Mouse (Mus musculus) MEL (cell line): Measurements from ENCODE around the gene Tlx1. TPM values are rescaled to one million over a fixed set of nuclear protein-coding genes. Genes with fewer than 3 reads are reported as not detected.

Experiments used
- DNase-seq: peaks from one replicate; pipeline ENCODE4 v3.0.0; 2011; ENCODE audit warnings: low read depth, low spot score
- H3K27ac ChIP-seq: 2 replicates; pipeline ENCODE4 v1.5.1; 2012; ENCODE audit warnings: low read depth, mild to moderate bottlenecking, control low read depth, low read length, moderate library complexity; ENCODE audit not compliant: control insufficient read depth
- H3K27me3 ChIP-seq, 2 experiments: fragments of 150-350 bp in 1 of 2; sonication (generic) in 1 of 2; 2 replicates each; pipeline ENCODE4 v1.6.1; 2012; ENCODE audit warnings: low read length in 2 of 2, mild to moderate bottlenecking in 2 of 2, improper control_type of control experiment in 1 of 2, moderate library complexity in 1 of 2; ENCODE audit not compliant: insufficient read depth in 2 of 2, control insufficient read depth in 1 of 2
- H3K36me3 ChIP-seq, 2 experiments: 2 replicates each; pipeline ENCODE4 v1.6.1; 2012 to 2014; ENCODE audit warnings: low read length in 2 of 2, improper control_type of control experiment in 1 of 2, inconsistent platforms in 1 of 2, mild to moderate bottlenecking in 1 of 2; ENCODE audit not compliant: insufficient read depth in 2 of 2, control insufficient read depth in 1 of 2
- H3K4me1 ChIP-seq, 2 experiments: fragments of 150-350 bp in 1 of 2; sonication (generic) in 1 of 2; 2 replicates each; pipeline ENCODE4 v1.6.1; 2012; ENCODE audit warnings: low read length in 2 of 2, improper control_type of control experiment in 1 of 2, mild to moderate bottlenecking in 1 of 2; ENCODE audit not compliant: insufficient read depth in 2 of 2, control insufficient read depth in 1 of 2
- H3K4me3 ChIP-seq, 2 experiments: fragments of 150-350 bp in 1 of 2; sonication (generic) in 1 of 2; 2 replicates each; pipeline ENCODE4 v1.5.1; 2012; ENCODE audit warnings: low read depth in 2 of 2, low read length in 2 of 2, mild to moderate bottlenecking in 2 of 2, moderate library complexity in 2 of 2, control low read depth in 1 of 2, improper control_type of control experiment in 1 of 2; ENCODE audit not compliant: control insufficient read depth in 1 of 2, insufficient read depth in 1 of 2
- H3K79me2 ChIP-seq: 2 replicates; pipeline ENCODE4 v1.6.1; 2012; ENCODE audit warnings: mild to moderate bottlenecking, low read length, moderate library complexity; ENCODE audit not compliant: control insufficient read depth, poor library complexity, insufficient read depth
- H3K9ac ChIP-seq: 2 replicates; pipeline ENCODE4 v1.6.1; 2012; ENCODE audit warnings: low read depth, mild to moderate bottlenecking, control low read depth, low read length, moderate library complexity; ENCODE audit not compliant: control insufficient read depth, poor library complexity, severe bottlenecking
- H3K9me3 ChIP-seq: fragments of 150-350 bp; sonication (generic); replicated peaks from 2 replicates; pipeline ENCODE4 v1.6.1; 2012; ENCODE audit warnings: mild to moderate bottlenecking, low read length, improper control_type of control experiment, moderate library complexity; ENCODE audit not compliant: insufficient read depth
- BHLHE40 ChIP-seq: IDR thresholded peaks from 2 replicates; pipeline ENCODE4 v1.6.1; 2012; ENCODE audit warnings: low read depth, mild to moderate bottlenecking, inconsistent platforms, low read length, improper control_type of control experiment, borderline replicate concordance
- CHD1 ChIP-seq: IDR thresholded peaks from 2 replicates; pipeline ENCODE4 v1.6.1; 2012; ENCODE audit warnings: low read depth, mild to moderate bottlenecking, inconsistent platforms, low read length, improper control_type of control experiment
- E2F4 ChIP-seq: IDR thresholded peaks from 2 replicates; pipeline ENCODE4 v1.6.1; 2011; ENCODE audit warnings: low read depth, low read length, improper control_type of control experiment, borderline replicate concordance
- ELF1 ChIP-seq: IDR thresholded peaks from 2 replicates; pipeline ENCODE4 v1.6.1; 2014; ENCODE audit warnings: low read depth, mild to moderate bottlenecking, inconsistent platforms, low read length, improper control_type of control experiment, moderate library complexity
- EP300 ChIP-seq, 2 experiments: IDR thresholded peaks; 2 replicates each; pipeline ENCODE4 v1.6.1; 2011; ENCODE audit warnings: improper control_type of control experiment in 2 of 2, low read length in 2 of 2, low read depth in 1 of 2, mild to moderate bottlenecking in 1 of 2
- GATA1 ChIP-seq: IDR thresholded peaks from 2 replicates; pipeline ENCODE4 v1.6.1; 2011; ENCODE audit warnings: low read depth, low read length, improper control_type of control experiment
- HCFC1 ChIP-seq: IDR thresholded peaks from 2 replicates; pipeline ENCODE4 v1.6.1; 2012; ENCODE audit warnings: low read depth, mild to moderate bottlenecking, inconsistent platforms, low read length, improper control_type of control experiment, moderate library complexity
- JUND ChIP-seq: IDR thresholded peaks from 2 replicates; pipeline ENCODE4 v1.6.1; 2011; ENCODE audit warnings: low read depth, mild to moderate bottlenecking, improper control_type of control experiment, low read length
- KAT2A ChIP-seq: conservative IDR thresholded peaks from 2 replicates; pipeline ENCODE4 v1.6.1; 2012; ENCODE audit warnings: low read depth, low read length, improper control_type of control experiment, inconsistent platforms
- MXI1 ChIP-seq: IDR thresholded peaks from 2 replicates; pipeline ENCODE4 v1.6.1; 2011; ENCODE audit warnings: mild to moderate bottlenecking, low read depth, low read length, improper control_type of control experiment
- MYB ChIP-seq: IDR thresholded peaks from 2 replicates; pipeline ENCODE4 v1.6.1; 2011; ENCODE audit warnings: mild to moderate bottlenecking, low read depth, low read length, improper control_type of control experiment
- MYC ChIP-seq: IDR thresholded peaks from 2 replicates; pipeline ENCODE4 v1.6.1; 2011; ENCODE audit warnings: low read depth, mild to moderate bottlenecking, low read length, improper control_type of control experiment, moderate library complexity
- NELFE ChIP-seq: IDR thresholded peaks from 2 replicates; pipeline ENCODE4 v1.6.1; 2011; ENCODE audit warnings: low read depth, low read length, improper control_type of control experiment
- POLR2A ChIP-seq, 2 experiments: IDR thresholded peaks; 2 replicates each; pipeline ENCODE4 v1.6.1; 2011 to 2012; ENCODE audit warnings: low read length in 2 of 2, mild to moderate bottlenecking in 2 of 2, control low read depth in 1 of 2, improper control_type of control experiment in 1 of 2, low read depth in 1 of 2, moderate library complexity in 1 of 2; ENCODE audit not compliant: control insufficient read depth in 1 of 2, insufficient read depth in 1 of 2, poor library complexity in 1 of 2
- POLR2AphosphoS2 ChIP-seq: IDR thresholded peaks from 2 replicates; pipeline ENCODE4 v1.6.1; 2011; ENCODE audit warnings: low read length, improper control_type of control experiment
- POLR2AphosphoS5 ChIP-seq: IDR thresholded peaks from 2 replicates; pipeline ENCODE4 v1.6.1; 2012; ENCODE audit warnings: low read depth, borderline replicate concordance, mild to moderate bottlenecking, inconsistent platforms, low read length, moderate library complexity, mixed read lengths
- RAD21 ChIP-seq: IDR thresholded peaks from 2 replicates; pipeline ENCODE4 v1.6.1; 2011; ENCODE audit warnings: mild to moderate bottlenecking, low read depth, low read length, improper control_type of control experiment
- SIN3A ChIP-seq: IDR thresholded peaks from 2 replicates; pipeline ENCODE4 v1.6.1; 2012; ENCODE audit warnings: low read length, improper control_type of control experiment, inconsistent platforms
- SMC3 ChIP-seq: IDR thresholded peaks from 2 replicates; pipeline ENCODE4 v1.6.1; 2011; ENCODE audit warnings: low read depth, low read length, improper control_type of control experiment
- TAL1 ChIP-seq: IDR thresholded peaks from 2 replicates; pipeline ENCODE4 v1.6.1; 2012; ENCODE audit warnings: mild to moderate bottlenecking, inconsistent platforms, low read length, moderate library complexity, mixed read lengths
- TBP ChIP-seq: IDR thresholded peaks from 2 replicates; pipeline ENCODE4 v1.8.0; 2011; ENCODE audit warnings: low read depth, low read length, improper control_type of control experiment
- UBTF ChIP-seq: IDR thresholded peaks from 2 replicates; pipeline ENCODE4 v1.6.1; 2012; ENCODE audit warnings: low read depth, mild to moderate bottlenecking, inconsistent platforms, low read length, improper control_type of control experiment, moderate library complexity, borderline replicate concordance; ENCODE audit not compliant: insufficient read depth
- USF1 ChIP-seq: IDR thresholded peaks from 2 replicates; pipeline ENCODE4 v1.6.1; 2014; ENCODE audit warnings: low read depth, mild to moderate bottlenecking, inconsistent platforms, low read length, improper control_type of control experiment, moderate library complexity
- ZC3H11A ChIP-seq: IDR thresholded peaks from 2 replicates; pipeline ENCODE4 v1.6.1; 2012; ENCODE audit warnings: low read depth, mild to moderate bottlenecking, inconsistent platforms, low read length, improper control_type of control experiment
- ZKSCAN1 ChIP-seq: IDR thresholded peaks from 2 replicates; pipeline ENCODE4 v1.6.1; 2012; ENCODE audit warnings: low read depth, mild to moderate bottlenecking, inconsistent platforms, low read length, improper control_type of control experiment, moderate library complexity
- polyA plus RNA-seq, 2 experiments: library from polyadenylated mRNA; stranded (reverse) in 1 of 2; unstranded in 1 of 2; fragments of >175 nt in 1 of 2; fragments of >200 nt in 1 of 2; gene quantifications; 2 replicates each; pipeline versions ENCODE4 v1.2.1 to v1.2.4; 2012; ENCODE audit warnings: low replicate concordance in 2 of 2, low read depth in 1 of 2; ENCODE audit not compliant: insufficient read length in 2 of 2, insufficient read depth in 1 of 2, missing spikeins in 1 of 2
- total RNA-seq: library from RNA; depleted of rRNA; stranded (reverse); fragments of 300-350 nt; gene quantifications from 2 replicates; pipeline ENCODE4 v1.2.3, GENCODE M21; 2012

Tlx1 gene
- total and polyA plus RNA-seq, 3 experiments = not detected

DNA sequence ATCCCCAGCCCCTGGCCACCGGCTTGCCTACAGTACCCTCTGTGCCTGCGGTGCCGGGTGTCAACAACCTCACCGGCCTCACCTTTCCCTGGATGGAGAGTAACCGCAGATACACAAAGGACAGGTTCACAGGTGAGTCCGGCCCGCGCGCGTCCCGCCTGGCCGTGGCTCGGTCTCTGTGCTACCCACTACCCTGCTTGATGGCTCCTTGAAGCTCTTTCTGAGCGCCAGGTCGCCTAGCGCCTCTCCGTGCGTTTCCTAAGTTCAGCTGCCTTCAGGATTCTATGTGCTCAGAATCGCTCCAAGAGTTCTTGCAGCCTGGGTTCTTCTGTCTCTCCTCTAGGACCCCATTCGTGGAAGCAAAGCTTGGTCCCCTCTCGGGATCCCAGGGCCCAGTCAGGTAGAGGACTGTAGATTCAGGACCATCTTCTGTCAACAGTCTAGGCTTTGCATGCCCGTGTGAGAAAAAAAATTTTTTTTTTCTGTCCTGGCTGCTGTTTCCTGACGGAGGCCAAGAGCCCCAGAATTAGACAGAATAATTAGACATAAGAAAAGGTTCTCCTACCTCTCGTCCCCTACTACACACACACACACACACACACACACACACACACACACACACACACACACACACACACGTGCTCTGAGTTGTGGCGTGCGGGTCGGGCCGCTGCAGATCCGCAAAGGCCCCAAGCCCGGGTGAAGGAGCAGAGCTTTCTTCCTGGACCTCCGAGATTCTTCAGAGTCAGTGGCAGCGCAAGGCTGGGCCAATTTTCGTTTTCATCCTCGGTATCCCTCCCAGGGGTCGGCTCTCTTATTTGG, 1.1 kb downstream of the Tlx1 start:
- no peak for DNase-seq
- Histone ChIP-seq H3K4me1 (no peaks in the 10 kb centered on the region), H3K9me3 (no peaks in the 10 kb centered on the region), H3K4me3 (no peak overlapping the region), H3K27me3 (peaks cover 0 to 1% of the 10 kb centered on the region in 2 experiments; a peak in 2 of 4 replicates), H3K79me2 (no peaks in the 10 kb centered on the region), H3K36me3 (no peaks in the 10 kb centered on the region), H3K9ac (no peak overlapping the region), H3K27ac (no peak overlapping the region)
- no peak for TF ChIP-seq POLR2A (IDR thresholded peaks at IDR 0.05; ENCODE audit: control insufficient read depth in 1 of 2, insufficient read depth in 1 of 2, low read depth in 1 of 2, low read length in 2 of 2, poor library complexity in 1 of 2)
- TF ChIP-seq RAD21 = no peak
- TF ChIP-seq KAT2A = no peak
- TF ChIP-seq NELFE = no peak
- TF ChIP-seq TBP = no peak
- no peak for TF ChIP-seq TAL1
- no peak for TF ChIP-seq POLR2AphosphoS2
- no peak for TF ChIP-seq E2F4
- TF ChIP-seq BHLHE40 = no peak
- no peak for TF ChIP-seq GATA1
- TF ChIP-seq CHD1 = no peak
- no peak for TF ChIP-seq ZC3H11A
- TF ChIP-seq ELF1 = no peak
- no peak for TF ChIP-seq MXI1
- TF ChIP-seq ZKSCAN1 = no peak
- no peak for TF ChIP-seq JUND

GRCm38 (mm10) chr19:45152183-45152650, 1.7 kb downstream of the Tlx1 start:
- DNase-seq = no peak
- no peak for TF ChIP-seq SIN3A
- no peak for TF ChIP-seq MYB
- no peak for TF ChIP-seq ELF1
- TF ChIP-seq USF1 = no peak
- no peak for TF ChIP-seq BHLHE40
- no peak for TF ChIP-seq MYC
- TF ChIP-seq HCFC1 = no peak
- no peak for TF ChIP-seq POLR2A (IDR thresholded peaks at IDR 0.05; ENCODE audit: control insufficient read depth in 1 of 2, insufficient read depth in 1 of 2, low read depth in 1 of 2, low read length in 2 of 2, poor library complexity in 1 of 2)
- TF ChIP-seq EP300 (IDR thresholded peaks at IDR 0.05; ENCODE audit: low read depth in 1 of 2, low read length in 2 of 2) = no peak
- TF ChIP-seq CHD1 = no peak
- TF ChIP-seq UBTF = no peak
- TF ChIP-seq POLR2AphosphoS5 = no peak
- TF ChIP-seq E2F4 = no peak
- no peak for TF ChIP-seq KAT2A
- TF ChIP-seq GATA1 = no peak
- no peak for TF ChIP-seq SMC3
- no peaks in the 10 kb centered on the region; a peak in 2 of 4 replicates for H3K27me3 ChIP-seq
- no peaks in the 10 kb centered on the region for H3K4me1 ChIP-seq
- H3K4me3 ChIP-seq = no peak overlapping the region
- no peaks in the 10 kb centered on the region for H3K36me3 ChIP-seq
- no peak overlapping the region for H3K27ac ChIP-seq
- no peaks in the 10 kb centered on the region for H3K79me2 ChIP-seq
- H3K9ac ChIP-seq = no peak overlapping the region
- no peaks in the 10 kb centered on the region for H3K9me3 ChIP-seq
